ENCODE assay signal across 12 mouse cellular contexts in genomic region chr10:43247994-43248393, GRCm38 (mm10). TPM values are rescaled to one million over a fixed set of nuclear protein-coding genes. Genes with fewer than 3 reads are reported as not detected.
A peak's percentile ranks its signal among the peaks of the same experiment; 100 is the strongest.
DNase-seq lines count a peak whose midpoint lies in the region; ATAC-seq lines count a peak whose summit lies in the region.
"Had no signal": no experiment of that assay in that cellular context is flagged by ENCODE, and none has a peak within 500 bp of the region (broad histone marks: within the 10 kb centered on the region; RNA-seq: fewer than 3 reads in every experiment).

No protein-coding gene starts in this region.

- DNase-seq in cerebellum, adult 18-20 months = peak; percentile 22 to 29
- peak; percentile 14 for DNase-seq in heart, postnatal 4 days
- no peak for DNase-seq in heart, postnatal 36 days
- DNase-seq in Muller cell, postnatal 12 days (ENCODE audit: inconsistent ontology term) = peak; percentile 53
- peak; percentile 35 for DNase-seq in embryo, embryonic 10.5 days (ENCODE audit: low spot score)
- DNase-seq in right cerebral cortex, adult 2 months (ENCODE audit: low spot score in 2 of 2) = no peak
- DNase-seq in adrenal gland, adult 18-20 months (ENCODE audit: low spot score in 2 of 2) = no peak
- DNase-seq: gastrocnemius, postnatal 14 days; kidney, postnatal 4 days; right cerebral cortex, postnatal 4 days; thymus, adult 18-20 months had no signal

- ATAC-seq in cerebellum, adult (ENCODE audit: insufficient number of reproducible peaks, low FRiP score, low TSS enrichment) = no peak

- intact Hi-C loops in heart, postnatal 36 days (cut with DNase I) = no loop called here

RNA-seq across cellular contexts. Expression of gene Pdss2, which starts 26.7 kb away (rescaled TPM):
- total RNA-seq in heart, postnatal 4 days (2021) = 10 to 100 TPM; 20.5 to 21.6 TPM
- total RNA-seq in heart, postnatal 36 days (2021) = 10 to 100 TPM; 28.4 to 32.2 TPM
- 10 to 100 TPM; 17.9 to 20.5 TPM for total RNA-seq in adrenal gland, adult 18-20 months (2021)

Comparison
In these comparisons a context has a peak if more than half of its experiments do, and no peak if none do; other contexts are left out.
1. DNase-seq: peak in cerebellum, adult 18-20 months (2 of 2), heart, postnatal 4 days (single experiment), Muller cell, postnatal 12 days (single experiment) and embryo, embryonic 10.5 days (single experiment); none in heart, postnatal 36 days (0 of 2), right cerebral cortex, adult 2 months (0 of 2) and adrenal gland, adult 18-20 months (0 of 2).